Mouse (Mus musculus) large intestine, adult 2 months (tissue): ENCODE data around the gene Gm20388. TPM values are rescaled to one million over a fixed set of nuclear protein-coding genes. Genes with fewer than 3 reads are reported as not detected.

Source experiments
- DNase-seq: peaks from one replicate; pipeline ENCODE4 v3.0.0-alpha.2; 2012; ENCODE audit warnings: low read depth, low spot score
- WGBS: fragments of 180-500 bp; shearing (Covaris S2); methylation state at CpG from one replicate; pipeline ENCODE4 v1.1.7; 2018; 5-methylcytosine and 5-hydroxymethylcytosine counted together
- polyA plus RNA-seq: library from polyadenylated mRNA; depleted of rRNA; stranded (reverse); fragments of >200 nt; gene quantifications from 2 replicates; pipeline ENCODE4 v1.2.3, GENCODE M21; 2012

Gene Gm20388
- polyA plus RNA-seq, 1 experiment: 31.5 TPM

- no peak for DNase-seq
- WGBS: 78% methylated on average over 12 of the region's 12 CpGs
Observed at GRCm38 (mm10) chr8:123343422-123343821, 3432.8 kb downstream of the Gm20388 start.

- DNase-seq: no peak
- 74% methylated on average over 8 of the region's 8 CpGs for WGBS
Observed at GRCm38 (mm10) chr8:123345135-123345534, 3434.5 kb downstream of the Gm20388 start.

DNA sequence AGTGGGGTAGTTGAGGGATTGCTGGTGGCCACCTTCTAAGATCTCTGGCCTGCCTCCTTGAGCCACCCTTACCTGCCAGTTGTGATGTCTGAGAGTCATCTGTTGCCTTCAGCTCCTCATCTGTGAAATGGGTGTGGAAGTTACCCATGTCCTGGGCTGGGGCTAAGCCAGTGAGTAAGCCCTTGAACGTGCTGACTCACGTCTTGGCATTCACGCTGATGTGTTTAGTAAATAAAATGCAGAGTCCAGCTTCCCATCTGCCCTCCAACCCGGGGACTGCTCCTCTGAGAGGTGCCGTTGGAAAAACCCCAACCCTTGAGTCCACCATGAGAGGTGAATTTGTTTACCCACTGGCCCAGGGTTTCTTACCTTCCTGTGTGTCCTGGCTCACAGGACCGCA lies 3435.2 kb downstream of the Gm20388 start:
- DNase-seq: no peak
- WGBS: 65% methylated on average over 6 of the region's 6 CpGs

- 52% methylated on average over 2 of the region's 2 CpGs for WGBS
- no peak for DNase-seq
Observed at GRCm38 (mm10) chr8:123347293-123347692, 3436.7 kb downstream of the Gm20388 start.

DNA sequence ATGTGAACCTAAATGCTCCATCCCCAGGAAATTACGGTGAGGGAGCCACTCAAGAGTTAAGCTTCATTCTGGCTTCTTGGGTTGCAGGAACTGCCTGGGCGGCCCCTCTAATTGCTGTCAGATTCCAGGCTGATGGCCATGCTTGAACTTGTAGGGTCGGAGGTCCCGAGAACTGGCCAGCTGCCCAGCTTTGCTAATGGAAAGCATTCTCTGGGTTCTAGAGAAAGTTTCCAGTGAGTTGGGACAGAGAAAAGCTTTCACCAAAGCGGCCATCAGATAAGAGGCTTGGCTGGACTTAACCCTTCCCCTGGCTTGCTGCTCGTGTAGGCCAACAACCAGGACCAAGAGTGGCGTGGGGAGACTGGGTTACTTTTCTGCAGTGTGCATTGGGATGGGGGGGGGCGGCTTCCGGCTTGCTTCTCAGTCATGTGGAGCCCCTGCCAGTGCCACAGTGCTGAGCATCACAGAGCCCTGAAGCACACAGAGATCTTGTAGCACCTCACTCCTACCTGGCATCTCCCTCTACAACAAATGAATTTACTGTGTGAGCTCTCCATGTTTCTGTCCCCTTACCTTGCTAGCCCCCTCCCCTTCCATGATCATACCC lies 3437.7 kb downstream of the Gm20388 start:
- DNase-seq: no peak
- 74% methylated on average over 9 of the region's 9 CpGs for WGBS

DNA sequence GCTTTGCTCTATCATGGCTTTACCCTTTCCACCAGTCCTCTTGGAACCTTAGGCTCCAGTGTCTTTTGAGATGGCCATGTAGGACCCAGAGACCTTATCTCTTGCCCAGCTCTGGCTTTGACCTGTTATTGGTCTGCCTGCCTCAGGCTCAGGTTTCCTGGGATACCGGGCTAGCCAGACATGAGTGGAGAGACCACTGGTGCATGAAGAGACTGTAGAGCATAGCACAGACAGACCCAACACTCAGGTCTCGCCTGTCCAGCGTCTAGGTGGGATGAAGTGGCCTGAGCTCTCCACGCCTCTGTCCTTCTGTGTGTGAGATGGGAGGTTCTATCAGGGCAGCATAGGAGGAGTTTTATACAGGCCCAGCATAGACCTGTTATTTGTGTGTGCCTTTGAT lies 3438.4 kb downstream of the Gm20388 start:
- no peak for DNase-seq
- 92% methylated on average over 4 of the region's 4 CpGs for WGBS

DNA sequence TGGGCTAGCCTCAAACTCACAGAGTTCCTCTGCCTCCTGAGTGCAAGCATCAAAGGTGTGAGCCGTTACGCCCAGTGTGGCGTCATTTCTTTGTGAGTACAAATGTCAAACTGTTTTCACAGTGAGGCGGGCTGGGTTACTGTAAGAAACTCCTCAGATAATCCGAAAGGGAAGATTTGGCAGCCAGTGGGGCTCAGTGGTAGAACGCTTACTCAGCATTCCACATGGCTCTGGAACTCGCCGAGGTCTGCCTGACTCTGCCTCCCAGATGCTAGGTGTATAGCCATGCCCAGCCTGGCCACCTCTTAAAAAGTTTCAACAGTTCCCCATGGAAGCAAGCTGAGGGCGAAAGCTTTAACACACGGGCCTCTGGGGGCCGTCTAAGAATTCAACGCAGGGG lies 3441.5 kb downstream of the Gm20388 start:
- no peak for DNase-seq
- WGBS: 76% methylated on average over 12 of the region's 12 CpGs

- DNase-seq: no peak
- 48% methylated on average over 13 of the region's 13 CpGs for WGBS
Observed at GRCm38 (mm10) chr8:123352786-123353185, 3442.1 kb downstream of the Gm20388 start.

DNA sequence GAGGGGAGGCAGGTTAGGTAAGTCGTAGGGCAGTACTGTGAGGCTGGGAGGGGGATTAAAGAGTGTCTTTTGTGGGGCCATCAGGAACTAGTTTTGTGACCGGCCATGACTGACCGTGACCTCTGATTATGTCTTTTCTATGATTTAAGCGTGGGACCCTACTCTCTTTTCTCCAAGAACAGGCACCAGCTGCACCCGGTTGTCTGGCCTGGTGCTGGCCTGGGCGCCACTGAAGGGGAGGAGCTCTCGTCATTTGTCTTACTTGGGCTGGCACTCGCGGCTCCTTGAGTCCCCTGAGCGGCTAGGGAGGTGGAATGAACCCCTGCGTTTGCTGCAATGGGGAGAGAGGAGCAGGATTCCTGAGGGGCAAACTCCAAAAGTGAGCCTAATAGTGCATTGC lies 3442.6 kb downstream of the Gm20388 start:
- WGBS: 73% methylated on average over 11 of the region's 11 CpGs
- DNase-seq: no peak

DNA sequence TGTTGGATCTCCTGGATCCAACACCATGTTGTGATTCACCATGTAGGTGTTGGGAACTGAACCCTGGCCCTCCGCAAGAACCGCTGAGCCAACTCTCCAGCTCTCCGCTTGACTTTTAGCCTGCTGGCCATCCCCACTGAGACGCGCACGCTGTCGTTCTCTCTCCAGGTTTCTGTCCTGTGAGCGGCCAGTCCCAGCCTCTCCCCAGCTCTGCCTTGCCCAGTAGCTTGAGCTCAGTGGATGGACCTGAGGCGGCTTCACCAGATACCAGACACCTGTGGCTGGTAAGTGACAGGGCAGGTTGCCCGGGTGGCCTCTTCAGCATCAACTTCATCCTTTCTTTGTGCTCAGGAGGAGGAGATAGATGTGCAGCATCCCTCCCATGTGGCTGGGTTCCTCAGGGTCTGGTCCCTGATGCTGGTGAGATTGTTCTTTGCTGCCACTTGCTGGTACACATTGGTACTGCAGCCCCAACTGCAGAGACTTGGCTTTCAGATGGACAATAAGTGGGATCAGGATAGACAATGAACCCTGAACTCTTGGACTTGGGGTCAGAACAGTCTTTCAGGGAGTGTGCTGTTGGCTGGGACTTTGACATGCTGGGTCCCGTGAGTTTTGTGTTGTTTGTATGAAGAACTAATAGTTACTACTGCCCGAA lies 3450.6 kb downstream of the Gm20388 start:
- DNase-seq: peak; percentile 48
- WGBS: 59% methylated on average over 12 of the region's 12 CpGs

DNA sequence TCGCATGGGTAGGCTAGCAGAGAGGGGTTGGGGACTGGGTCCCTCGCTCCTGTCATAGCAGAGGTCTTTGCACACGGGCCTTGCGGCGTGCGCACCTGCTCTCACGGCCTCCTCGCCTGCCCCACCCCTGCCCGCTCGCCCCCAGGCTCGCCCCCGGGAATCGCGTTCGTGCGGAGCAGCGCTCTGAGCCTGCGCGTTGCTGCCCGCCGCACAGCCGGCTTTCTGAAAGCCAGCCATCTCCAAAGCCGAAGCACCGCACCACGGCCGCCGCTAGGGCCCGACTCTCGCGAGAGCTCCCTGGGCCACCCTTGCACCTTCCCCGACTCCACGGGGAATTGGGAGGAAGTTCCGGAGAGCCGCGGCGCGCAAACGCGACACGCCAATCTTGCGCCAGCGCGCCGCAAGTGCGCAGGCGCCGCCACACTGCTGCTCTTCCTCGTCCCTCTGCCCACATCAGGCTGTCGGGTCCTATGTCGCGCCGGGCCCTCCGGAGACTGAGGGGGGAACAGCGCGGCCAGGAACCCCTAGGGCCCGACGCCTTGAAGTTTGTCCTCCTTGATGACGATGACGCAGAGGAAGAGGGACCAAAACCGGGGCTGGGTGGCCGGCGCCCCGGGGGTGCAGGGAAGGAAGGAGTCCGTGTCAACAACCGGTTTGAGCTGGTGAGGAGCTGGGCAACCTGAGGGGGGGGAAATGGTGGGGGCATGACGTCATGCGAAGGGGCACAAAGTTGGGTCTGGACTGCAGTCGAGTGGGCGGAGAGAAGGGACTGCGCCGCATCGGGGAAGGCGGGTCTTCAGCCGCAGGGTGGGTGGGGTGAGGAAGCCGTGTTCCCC lies 3463.0 kb downstream of the Gm20388 start, which contains the start of gene Tcf25:
Tcf25 (plus strand) TSS at position 351 of the 836 bp plus-strand sequence.
- WGBS: under 1% methylated on average over 75 of the region's 75 CpGs
- peak; percentile 76 for DNase-seq

DNA sequence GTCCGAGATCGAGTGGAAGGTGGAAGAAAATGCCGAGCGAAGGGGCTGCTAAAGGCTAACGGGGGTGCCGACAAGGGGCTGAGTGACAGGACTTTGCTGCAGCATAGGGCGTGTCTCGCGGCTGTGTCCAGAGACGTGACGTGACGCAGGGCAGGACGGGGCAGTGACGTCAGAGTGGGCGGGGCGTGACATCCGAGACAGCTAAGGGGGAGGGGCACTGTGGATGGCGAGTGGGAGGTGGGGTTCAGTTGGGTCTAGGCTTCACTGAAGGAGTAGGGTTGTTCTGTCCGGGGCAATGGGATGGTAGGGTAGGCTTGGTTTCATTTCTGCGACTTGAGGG lies 3463.6 kb downstream of the Gm20388 start:
- peak; percentile 57 for DNase-seq
- WGBS: under 1% methylated on average over 20 of the region's 20 CpGs

- WGBS: 64% methylated on average over 10 of the region's 10 CpGs
Observed at GRCm38 (mm10) chr8:123375701-123376100, 3465.1 kb downstream of the Gm20388 start.

DNA sequence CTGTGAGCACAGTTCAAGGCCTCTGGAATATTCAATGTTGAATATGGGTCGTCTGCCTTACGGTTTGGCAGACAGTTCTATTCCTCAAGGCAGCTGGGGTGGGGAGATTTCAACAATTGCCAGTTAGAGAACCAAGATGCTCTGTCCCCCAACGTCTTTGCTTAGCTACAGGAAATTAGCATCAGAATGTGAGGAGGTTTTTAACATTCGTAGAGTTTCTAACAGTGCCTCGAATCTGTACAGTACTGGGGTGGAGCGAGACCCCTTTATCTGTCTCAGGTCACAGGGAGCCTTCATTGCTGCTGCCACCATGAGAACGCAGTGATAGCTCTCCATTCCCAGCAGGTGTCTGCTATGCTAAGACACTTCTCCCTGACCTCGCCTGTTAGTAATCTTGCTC lies 3465.5 kb downstream of the Gm20388 start:
- 68% methylated on average over 8 of the region's 8 CpGs for WGBS
- no peak for DNase-seq

More at GRCm38 (mm10) chr8:123375701-123376100, 3465.1 kb downstream of the Gm20388 start:
- DNase-seq: no peak

DNA sequence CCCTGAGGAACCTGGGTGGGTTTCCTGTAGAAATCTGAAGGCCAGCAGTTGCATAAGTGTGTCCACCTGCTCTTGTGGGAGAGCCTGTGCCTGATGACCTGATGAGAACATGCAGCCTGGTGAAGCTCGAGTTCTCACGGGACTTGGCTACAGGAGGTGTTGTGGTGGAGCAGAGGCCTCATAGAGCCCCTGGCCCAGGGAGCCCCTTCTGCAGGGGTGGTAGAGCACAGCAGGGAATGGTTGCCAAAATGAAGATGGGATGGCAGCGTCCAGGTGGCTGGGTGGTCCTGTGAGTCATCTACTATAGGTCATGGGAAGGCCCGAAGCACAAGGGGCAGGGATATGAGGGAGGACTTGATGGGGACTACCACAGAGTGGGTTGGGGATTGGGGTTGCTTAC lies 3471.1 kb downstream of the Gm20388 start:
- no peak for DNase-seq
- WGBS: 93% methylated on average over 4 of the region's 4 CpGs

DNA sequence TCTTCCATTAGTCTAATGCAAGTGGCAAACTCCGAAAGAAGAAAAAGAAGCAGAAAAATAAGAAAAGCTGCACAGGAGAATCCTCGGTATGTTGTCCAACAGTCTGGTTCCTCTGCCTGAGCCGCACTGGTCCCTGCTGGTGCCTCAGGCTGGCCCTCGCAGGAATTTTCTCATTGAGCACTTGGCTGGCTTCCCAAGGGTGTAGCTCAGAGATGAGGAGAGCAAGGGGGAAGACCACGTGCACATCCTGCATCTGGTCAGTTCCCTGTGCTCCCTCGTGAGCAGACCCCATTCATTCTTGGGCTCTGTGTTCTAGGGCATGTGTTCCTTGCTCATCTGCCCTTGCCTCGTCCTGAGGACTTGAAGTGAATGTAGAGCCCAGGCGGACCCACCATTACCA lies 3471.9 kb downstream of the Gm20388 start:
- DNase-seq: no peak
- 69% methylated on average over 8 of the region's 8 CpGs for WGBS

GRCm38 (mm10) chr8:123384883-123385540 lies 3474.4 kb downstream of the Gm20388 start:
- WGBS: 41% methylated on average over 9 of the region's 9 CpGs
- no peak for DNase-seq

- 82% methylated on average over 3 of the region's 3 CpGs for WGBS
Observed at GRCm38 (mm10) chr8:123387041-123387440, 3476.4 kb downstream of the Gm20388 start.

GRCm38 (mm10) chr8:123387801-123388200 lies 3477.2 kb downstream of the Gm20388 start:
- WGBS: 76% methylated on average over 8 of the region's 8 CpGs

More at GRCm38 (mm10) chr8:123387041-123387440, 3476.4 kb downstream of the Gm20388 start:
- no peak for DNase-seq

DNA sequence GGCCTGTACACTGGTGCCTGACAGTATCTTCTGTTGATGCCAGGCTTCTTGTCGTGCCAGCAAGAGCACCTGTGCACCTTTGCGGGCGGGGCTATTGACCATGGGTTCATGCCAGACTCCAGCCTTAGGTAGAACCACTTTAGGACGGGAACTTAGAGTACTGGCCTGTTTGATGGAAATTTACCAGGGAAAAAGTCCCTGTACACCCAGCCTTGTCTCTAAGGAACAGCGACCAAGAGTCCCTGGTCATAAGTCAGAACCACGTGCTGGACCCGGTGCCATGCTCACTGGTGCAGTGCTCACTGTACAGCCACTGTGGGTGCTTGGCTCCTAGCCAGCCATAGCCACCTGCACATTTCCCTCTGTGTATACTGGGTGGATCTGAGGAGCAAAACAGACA lies 3478.4 kb downstream of the Gm20388 start:
- DNase-seq: no peak
- 36% methylated on average over 7 of the region's 7 CpGs for WGBS

More at GRCm38 (mm10) chr8:123387801-123388200, 3477.2 kb downstream of the Gm20388 start:
- DNase-seq: no peak
